ENCODE assay signal across 17 mouse cellular contexts in genomic region chr13:34767527-34768292, GRCm38 (mm10). TPM values are rescaled to one million over a fixed set of nuclear protein-coding genes. Genes with fewer than 3 reads are reported as not detected.
DNase-seq lines count a peak whose midpoint lies in the region; ATAC-seq and TF ChIP-seq lines count a peak whose summit lies in the region.
"Had no signal": no experiment of that assay in that cellular context is flagged by ENCODE, and none has a peak within 500 bp of the region (broad histone marks: within the 10 kb centered on the region; RNA-seq: fewer than 3 reads in every experiment).

No protein-coding gene starts in this region.

- H3K27me3 ChIP-seq in forebrain, embryonic 15.5 days = no peaks in the 10 kb centered on the region
- no peaks in the 10 kb centered on the region for H3K27me3 ChIP-seq in forebrain, embryonic 12.5 days
- H3K27me3 ChIP-seq: heart, embryonic 13.5 days had no signal

- no peaks in the 10 kb centered on the region for H3K4me1 ChIP-seq in forebrain, embryonic 15.5 days
- H3K4me1 ChIP-seq in forebrain, embryonic 12.5 days = no peaks in the 10 kb centered on the region
- H3K4me1 ChIP-seq in ES-E14 (ENCODE audit: control insufficient read depth in 2 of 2, insufficient read depth in 2 of 2, low read length in 2 of 2, poor library complexity in 1 of 2) = peaks cover 0 to 4% of the 10 kb centered on the region in 2 experiments; a peak in 1 of 4 replicates
- H3K4me1 ChIP-seq: heart, embryonic 13.5 days had no signal

- H3K4me2 ChIP-seq in forebrain, embryonic 15.5 days (replicated peaks) = no peak overlapping the region
- no peak overlapping the region for H3K4me2 ChIP-seq in forebrain, embryonic 12.5 days
- H3K4me2 ChIP-seq: heart, embryonic 13.5 days had no signal

- H3K4me3 ChIP-seq in forebrain, embryonic 15.5 days = no peak overlapping the region
- H3K4me3 ChIP-seq in forebrain, embryonic 12.5 days (replicated peaks) = no peak overlapping the region
- no peak overlapping the region for H3K4me3 ChIP-seq in layer of hippocampus, adult 2 months
- no peak overlapping the region for H3K4me3 ChIP-seq in ES-E14 (ENCODE audit: insufficient read depth in 1 of 2, low read depth in 1 of 2, low read length in 2 of 2, poor library complexity in 1 of 2, severe bottlenecking in 1 of 2)
- H3K4me3 ChIP-seq: gastrocnemius, adult 2 months; heart, embryonic 13.5 days; midbrain, embryonic 10.5 days had no signal

- H3K9ac ChIP-seq in forebrain, embryonic 15.5 days (replicated peaks) = no peak overlapping the region
- no peak overlapping the region for H3K9ac ChIP-seq in forebrain, embryonic 12.5 days
- H3K9ac ChIP-seq in ES-E14 (ENCODE audit: insufficient read depth, low read depth, low read length, poor library complexity, severe bottlenecking) = no peak overlapping the region
- H3K9ac ChIP-seq: heart, embryonic 13.5 days; liver, postnatal 0 days had no signal

- WGBS in forebrain, embryonic 15.5 days = 80% methylated on average over 18 of the region's 18 CpGs
- 85% methylated on average over 18 of the region's 18 CpGs for WGBS in forebrain, embryonic 12.5 days

- in situ Hi-C loops in ES-E14 (cut with MboI; ENCODE audit: low sequenced_read_pairs in 2 of 2, unreplicated experiment in 2 of 2) = no loop called here

- no peak overlapping the region for H3K27ac ChIP-seq in forebrain, embryonic 15.5 days (replicated peaks)
- no peak overlapping the region for H3K27ac ChIP-seq in forebrain, embryonic 12.5 days
- peak overlapping the region; percentile 28; the same call in 1 of the 2 replicates for H3K27ac ChIP-seq in layer of hippocampus, adult 2 months
- H3K27ac ChIP-seq in ES-E14 (ENCODE audit: insufficient read depth, low read depth, low read length, poor library complexity, severe bottlenecking) = no peak overlapping the region
- H3K27ac ChIP-seq: gastrocnemius, adult 2 months; heart, embryonic 13.5 days; midbrain, embryonic 10.5 days had no signal

- no peak for TF ChIP-seq CTCF in layer of hippocampus, adult 2 months (conservative IDR thresholded peaks at IDR 0.05)

- H3K9me3 ChIP-seq in forebrain, embryonic 15.5 days = no peaks in the 10 kb centered on the region
- no peaks in the 10 kb centered on the region for H3K9me3 ChIP-seq in forebrain, embryonic 12.5 days
- no peaks in the 10 kb centered on the region for H3K9me3 ChIP-seq in ES-E14 (ENCODE audit: control insufficient read depth, insufficient read depth, low read depth, low read length)
- H3K9me3 ChIP-seq: heart, embryonic 13.5 days; midbrain, embryonic 10.5 days had no signal

- no peaks in the 10 kb centered on the region for H3K36me3 ChIP-seq in forebrain, embryonic 15.5 days
- H3K36me3 ChIP-seq in forebrain, embryonic 12.5 days (replicated peaks) = no peaks in the 10 kb centered on the region
- no peaks in the 10 kb centered on the region for H3K36me3 ChIP-seq in ES-E14 (ENCODE audit: control insufficient read depth, insufficient read depth, low read length, poor library complexity, severe bottlenecking)
- H3K36me3 ChIP-seq: heart, embryonic 13.5 days; midbrain, embryonic 10.5 days had no signal

- 0 out of 2 replicates have a peak, but pooled peaks have one; percentile 35 for ATAC-seq in forebrain, embryonic 15.5 days (replicated peaks)
- no peak for ATAC-seq in forebrain, embryonic 12.5 days (ENCODE audit: low FRiP score)
- ATAC-seq: liver, postnatal 0 days had no signal

- DNase-seq in layer of hippocampus, adult 2 months (ENCODE audit: low spot score in 2 of 2) = peak; percentile 44 to 58
- DNase-seq in layer of hippocampus, postnatal 10 days (ENCODE audit: low spot score in 2 of 2) = no peak
- DNase-seq in ES-E14 (ENCODE audit: low read depth, low spot score) = no peak
- DNase-seq in left cerebral cortex, adult 9 months (ENCODE audit: low spot score in 2 of 2) = peak; percentile 2 to 26
- no peak for DNase-seq in gastrocnemius, adult 8-10 months (ENCODE audit: low spot score in 2 of 2)
- DNase-seq in urinary bladder, postnatal 14 days (ENCODE audit: low spot score) = no peak
- DNase-seq: adrenal gland, postnatal 25 days; gastrocnemius, adult 2 months; liver, postnatal 0 days; retina, postnatal 1 day had no signal

TF ChIP-seq in ES-E14, 5 proteins besides CTCF, POLR2A, EP300 and RAD21:
- TF ChIP-seq HCFC1 (IDR thresholded peaks at IDR 0.05; ENCODE audit: borderline replicate concordance, insufficient read depth, low read length) (no peak), CHD2 (IDR thresholded peaks at IDR 0.05; ENCODE audit: low read depth, low read length) (no peak), MAFK (IDR thresholded peaks at IDR 0.05; ENCODE audit: insufficient read depth, low read depth, low read length) (0 out of 2 replicates have a peak, but pooled peaks have one; percentile 25), ZC3H11A (IDR thresholded peaks at IDR 0.05; ENCODE audit: borderline replicate concordance, low read depth, low read length) (no peak), ZNF384 (IDR thresholded peaks at IDR 0.05; ENCODE audit: low read depth, low read length) (no peak)

RNA-seq across cellular contexts. Expression of gene Fam50b, which starts 33.1 kb away (rescaled TPM):
- not detected in 2 replicates for polyA plus RNA-seq in forebrain, embryonic 15.5 days (2015; fragmentation: Nextera tagmentation; extraction: Ambion mirVana)
- polyA plus RNA-seq in forebrain, embryonic 12.5 days (2016; fragmentation: Nextera tagmentation; extraction: Ambion mirVana) = not detected in 2 replicates
- total RNA-seq in layer of hippocampus, adult 2 months (2021) = not detected
- total RNA-seq in layer of hippocampus, postnatal 10 days (2021) = not detected
- 0.21 and 0.27 TPM in 2 replicates for total RNA-seq in ES-E14 (2012; rRNA removed)
- not detected for total RNA-seq in gastrocnemius, adult 8-10 months (2022)
- total RNA-seq: adrenal gland, postnatal 25 days; gastrocnemius, adult 2 months had no signal
- polyA plus RNA-seq: heart, embryonic 13.5 days; kidney, embryonic 16.5 days; limb, embryonic 11.5 days; midbrain, embryonic 10.5 days; neural tube, embryonic 11.5 days had no signal

Comparison
In these comparisons a context has a peak if more than half of its experiments do, and no peak if none do; other contexts are left out.
1. DNase-seq: peak in layer of hippocampus, adult 2 months (2 of 2) and left cerebral cortex, adult 9 months (2 of 2); none in layer of hippocampus, postnatal 10 days (0 of 2), ES-E14 (single experiment), gastrocnemius, adult 8-10 months (0 of 2) and urinary bladder, postnatal 14 days (single experiment).